Mouse (Mus musculus): ENCODE results near the gene Hrh2.

DNA sequence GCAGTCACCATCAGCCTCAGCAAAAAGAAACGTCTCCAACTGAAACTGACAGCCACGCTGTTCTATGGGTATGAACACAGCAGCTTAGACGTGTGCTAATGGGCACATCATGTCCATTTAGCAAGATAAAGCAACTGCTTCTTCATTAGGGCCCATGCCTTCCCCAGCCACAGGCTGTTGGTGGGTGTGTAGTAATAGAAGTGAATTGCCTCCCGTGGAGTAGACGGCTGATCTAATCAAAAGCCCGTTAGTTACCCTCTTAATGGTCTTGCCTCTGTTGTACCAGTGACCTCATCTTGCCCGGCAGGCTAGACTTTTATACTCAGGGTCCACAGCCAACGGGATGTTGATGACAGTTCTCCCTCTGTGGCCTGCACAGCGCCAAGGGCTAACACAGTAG, 7.1 kb downstream of the Hrh2 start:
- TF ChIP-seq CTCF (IDR thresholded peaks at IDR 0.05; ENCODE audit: insufficient read depth, low read length) = no peak
- TF ChIP-seq POLR2A (IDR thresholded peaks at IDR 0.05; ENCODE audit: borderline replicate concordance, extremely low read depth, low read depth, low read length) = no peak

Data from lung, adult 2 months (tissue).